Mouse (Mus musculus) limb, embryonic 13.5 days (tissue): ENCODE measurements at regions not wholly inside any gene's neighbourhood (a gene's known extent, or its start where the extent isn't known, plus 50 kb on each side); places are given as distances from the start of the nearest gene placed in this dataset.

ENCODE experiments used
- ATAC-seq: fragments of 200-750 bp; cut with Nextera tagmentation; 2 replicates; pipeline ENCODE4 v1.8.0; 2017; ENCODE audit warnings: low read depth, moderate number of reproducible peaks, moderate TSS enrichment; ENCODE audit not compliant: low FRiP score
- H3K27ac ChIP-seq: fragments of 300-500 bp; sonication (generic); 2 replicates; pipeline ENCODE4 v1.5.1; 2015; ENCODE audit warnings: inconsistent platforms, mild to moderate bottlenecking, moderate library complexity
- H3K27me3 ChIP-seq: fragments of 300-500 bp; sonication (generic); 2 replicates; pipeline ENCODE4 v1.6.1; 2015; ENCODE audit warnings: mild to moderate bottlenecking, inconsistent platforms
- H3K36me3 ChIP-seq: fragments of 300-500 bp; sonication (generic); 2 replicates; pipeline ENCODE4 v1.6.1; 2015; ENCODE audit warnings: inconsistent platforms, mild to moderate bottlenecking, moderate library complexity
- H3K4me1 ChIP-seq: fragments of 300-500 bp; sonication (generic); 2 replicates; pipeline ENCODE4 v1.6.1; 2015; ENCODE audit warnings: inconsistent platforms
- H3K4me2 ChIP-seq: fragments of 300-500 bp; sonication (generic); replicated peaks from 2 replicates; pipeline ENCODE4 v1.6.1; 2015; ENCODE audit warnings: inconsistent platforms, mild to moderate bottlenecking, moderate library complexity
- H3K4me3 ChIP-seq: fragments of 300-500 bp; sonication (generic); 2 replicates; pipeline ENCODE4 v1.5.1; 2015; ENCODE audit warnings: moderate library complexity, mild to moderate bottlenecking, inconsistent platforms
- H3K9ac ChIP-seq: fragments of 300-500 bp; sonication (generic); 2 replicates; pipeline ENCODE4 v1.6.1; 2015; ENCODE audit warnings: mild to moderate bottlenecking, inconsistent platforms
- H3K9me3 ChIP-seq: fragments of 300-500 bp; sonication (generic); 2 replicates; pipeline ENCODE4 v1.6.1; 2016; ENCODE audit warnings: inconsistent platforms
- WGBS: fragments of 180-500 bp; shearing (Covaris S2); methylation state at CpG from one replicate; pipeline ENCODE4 v1.1.7; 2015; 5-methylcytosine and 5-hydroxymethylcytosine counted together

GRCm38 (mm10) chr3:148343633-148344361 is 646.6 kb downstream of the Adgrl2 start:
- Histone ChIP-seq H3K4me3 (no peak overlapping the region), H3K36me3 (no peaks in the 10 kb centered on the region), H3K9me3 (no peaks in the 10 kb centered on the region), H3K27me3 (no peaks in the 10 kb centered on the region), H3K27ac (no peak overlapping the region), H3K9ac (no peak overlapping the region), H3K4me1 (peaks cover 15% of the 10 kb centered on the region), H3K4me2 (peak overlapping the region; percentile 23)
- ATAC-seq: peak; percentile 72
- WGBS: 22% methylated on average over 10 of the region's 10 CpGs

DNA sequence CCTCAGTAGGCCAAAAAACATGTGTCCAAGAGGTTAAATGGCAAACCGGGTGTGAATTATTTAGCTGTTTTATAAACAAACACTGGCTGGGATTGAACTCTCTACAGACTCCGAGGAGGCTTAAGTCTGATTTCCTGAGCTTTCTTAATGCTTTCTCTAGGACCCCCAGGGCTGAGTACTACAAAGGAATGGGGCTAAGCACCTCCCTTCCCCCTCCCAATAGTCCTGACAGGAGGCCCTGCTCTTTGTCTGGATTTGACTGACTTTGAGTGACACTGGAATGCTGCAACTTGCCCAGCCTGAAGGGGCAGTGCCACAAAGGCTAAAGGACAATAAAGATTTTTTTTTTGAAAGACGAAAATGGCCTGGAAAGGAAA is 647.1 kb downstream of the Adgrl2 start:
- H3K9ac ChIP-seq: no peak overlapping the region
- H3K4me2 ChIP-seq: no peak overlapping the region; the same call in 1 of the 2 replicates
- ATAC-seq: peak; percentile 44; the same call in 1 of the 2 replicates
- WGBS: 4% methylated on average over 3 of the region's 3 CpGs
- H3K36me3 ChIP-seq: no peaks in the 10 kb centered on the region
- H3K4me1 ChIP-seq: peaks cover 15% of the 10 kb centered on the region
- no peaks in the 10 kb centered on the region for H3K9me3 ChIP-seq
- no peak overlapping the region for H3K27ac ChIP-seq
- no peak overlapping the region for H3K4me3 ChIP-seq
- no peaks in the 10 kb centered on the region for H3K27me3 ChIP-seq

DNA sequence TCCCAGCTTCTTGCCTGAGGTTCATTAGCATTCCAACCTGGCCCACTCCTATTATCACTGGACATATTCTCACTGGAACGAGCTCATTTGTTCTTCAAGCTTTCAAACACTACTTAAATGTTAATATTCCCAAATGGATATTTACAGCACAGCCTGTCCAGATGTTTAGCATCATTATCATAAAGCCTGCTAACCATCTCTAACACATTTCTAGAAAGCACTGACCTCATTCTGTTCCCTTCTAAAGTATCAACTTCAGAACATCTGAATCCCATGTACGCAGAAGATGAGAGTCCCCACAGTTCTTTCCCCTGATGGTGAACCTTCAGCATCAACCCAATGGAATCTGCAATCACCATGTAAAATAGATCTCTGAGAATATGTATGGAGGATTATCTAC is 651.1 kb downstream of the Adgrl2 start:
- Histone ChIP-seq H3K36me3 (no peaks in the 10 kb centered on the region), H3K27ac (no peak overlapping the region), H3K27me3 (peaks cover 3% of the 10 kb centered on the region; the same call in 1 of the 2 replicates), H3K9ac (no peak overlapping the region), H3K4me1 (peaks cover 33% of the 10 kb centered on the region), H3K9me3 (no peaks in the 10 kb centered on the region), H3K4me2 (no peak overlapping the region), H3K4me3 (no peak overlapping the region)
- no peak for ATAC-seq
- 65% methylated on average over 2 of the region's 2 CpGs for WGBS

GRCm38 (mm10) chr3:148336640-148337039 is 653.7 kb downstream of the Adgrl2 start:
- peak; percentile 28; the same call in 1 of the 2 replicates for ATAC-seq

DNA sequence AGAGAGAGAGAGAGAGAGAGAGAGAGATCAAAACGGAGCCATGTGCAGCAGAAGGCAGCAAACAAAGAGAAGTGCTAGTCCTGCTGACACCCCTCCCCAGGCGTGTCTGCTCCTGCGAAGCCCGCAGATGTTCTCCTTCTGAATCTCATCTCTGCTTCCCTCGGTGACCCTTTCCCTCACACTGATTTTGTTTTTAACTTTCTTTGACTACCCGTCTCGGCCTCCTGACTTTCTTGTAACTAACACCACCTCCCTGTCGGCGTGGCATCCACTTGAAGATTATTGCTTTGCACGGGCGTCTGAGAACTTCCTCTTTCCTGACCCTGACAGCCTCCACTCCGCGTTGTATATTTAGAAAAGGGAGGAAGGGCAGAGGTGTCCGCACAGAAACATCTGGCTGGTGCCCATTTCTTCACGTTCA is 654.3 kb downstream of the Adgrl2 start:
- H3K4me2 ChIP-seq: peak overlapping the region; percentile 52
- no peaks in the 10 kb centered on the region for H3K36me3 ChIP-seq
- no peak overlapping the region for H3K9ac ChIP-seq
- WGBS: 9% methylated on average over 15 of the region's 15 CpGs
- no peak overlapping the region; the same call in 1 of the 2 replicates for H3K4me3 ChIP-seq
- peaks cover 18% of the 10 kb centered on the region for H3K4me1 ChIP-seq
- no peak overlapping the region; the same call in 1 of the 2 replicates for H3K27ac ChIP-seq
- ATAC-seq: no peak
- peaks cover 3% of the 10 kb centered on the region; the same call in 1 of the 2 replicates for H3K27me3 ChIP-seq
- no peaks in the 10 kb centered on the region for H3K9me3 ChIP-seq

More at GRCm38 (mm10) chr3:148336640-148337039, 653.7 kb downstream of the Adgrl2 start:
- peaks cover 18% of the 10 kb centered on the region for H3K4me1 ChIP-seq
- H3K27me3 ChIP-seq: peaks cover 3% of the 10 kb centered on the region; the same call in 1 of the 2 replicates
- no peaks in the 10 kb centered on the region for H3K36me3 ChIP-seq
- H3K9ac ChIP-seq: no peak overlapping the region
- 5% methylated on average over 6 of the region's 6 CpGs for WGBS
- no peak overlapping the region for H3K27ac ChIP-seq
- H3K4me3 ChIP-seq: no peak overlapping the region
- no peaks in the 10 kb centered on the region for H3K9me3 ChIP-seq
- peak overlapping the region; percentile 52 for H3K4me2 ChIP-seq

DNA sequence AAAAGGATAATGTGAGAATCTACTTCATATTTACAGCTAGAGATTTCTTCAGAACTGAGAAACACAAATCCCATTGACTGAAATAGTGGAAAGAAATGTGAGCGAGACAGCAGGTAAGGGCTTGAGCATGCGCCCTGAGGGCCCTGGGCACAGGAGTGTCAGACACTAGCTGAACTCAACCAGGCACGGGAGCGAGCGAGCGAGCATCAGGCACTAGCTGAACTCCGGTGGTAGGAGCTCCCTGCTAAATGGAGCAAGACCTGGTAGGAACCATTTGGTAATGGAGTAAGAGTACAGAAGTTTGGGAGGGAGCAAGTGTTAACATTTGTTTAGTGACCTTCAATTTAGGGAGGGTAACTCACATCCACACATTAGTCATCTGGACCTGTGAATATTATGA is 654.7 kb downstream of the Adgrl2 start:
- 53% methylated on average over 7 of the region's 7 CpGs for whole genome bisulfite sequencing
- H3K36me3 ChIP-seq: no peaks in the 10 kb centered on the region
- H3K9ac ChIP-seq: no peak overlapping the region
- no peaks in the 10 kb centered on the region for H3K9me3 ChIP-seq
- peaks cover 18% of the 10 kb centered on the region for H3K4me1 ChIP-seq
- ATAC-seq: no peak
- no peak overlapping the region for H3K27ac ChIP-seq
- H3K4me2 ChIP-seq: peak overlapping the region; percentile 52
- no peak overlapping the region for H3K4me3 ChIP-seq
- H3K27me3 ChIP-seq: peaks cover 3% of the 10 kb centered on the region; the same call in 1 of the 2 replicates

GRCm38 (mm10) chr3:148324911-148325621 is 665.3 kb downstream of the Adgrl2 start:
- 88% methylated on average over 2 of the region's 2 CpGs for WGBS
- ATAC-seq: no peak
- no peak overlapping the region for H3K4me3 ChIP-seq
- no peaks in the 10 kb centered on the region for H3K27me3 ChIP-seq
- no peaks in the 10 kb centered on the region for H3K9me3 ChIP-seq
- no peak overlapping the region for H3K27ac ChIP-seq
- no peaks in the 10 kb centered on the region for H3K4me1 ChIP-seq
- no peak overlapping the region for H3K9ac ChIP-seq
- H3K36me3 ChIP-seq: no peaks in the 10 kb centered on the region
- no peak overlapping the region for H3K4me2 ChIP-seq

GRCm38 (mm10) chr3:148321894-148322293 is 668.5 kb downstream of the Adgrl2 start:
- no peaks in the 10 kb centered on the region for H3K27me3 ChIP-seq
- no peak overlapping the region for H3K4me2 ChIP-seq
- no peak overlapping the region for H3K27ac ChIP-seq
- H3K9ac ChIP-seq: no peak overlapping the region
- no peak overlapping the region for H3K4me3 ChIP-seq
- H3K4me1 ChIP-seq: no peaks in the 10 kb centered on the region
- WGBS: 88% methylated on average over 3 of the region's 3 CpGs
- no peaks in the 10 kb centered on the region for H3K9me3 ChIP-seq
- no peak for ATAC-seq
- H3K36me3 ChIP-seq: no peaks in the 10 kb centered on the region

GRCm38 (mm10) chr3:148316198-148316597 is 674.2 kb downstream of the Adgrl2 start:
- H3K4me1 ChIP-seq: no peaks in the 10 kb centered on the region
- H3K27ac ChIP-seq: no peak overlapping the region
- no peak for ATAC-seq
- no peak overlapping the region for H3K9ac ChIP-seq
- no peaks in the 10 kb centered on the region for H3K27me3 ChIP-seq
- no peak overlapping the region for H3K4me2 ChIP-seq
- no peak overlapping the region for H3K4me3 ChIP-seq
- 93% methylated on average over 3 of the region's 3 CpGs for WGBS
- H3K9me3 ChIP-seq: no peaks in the 10 kb centered on the region
- no peaks in the 10 kb centered on the region for H3K36me3 ChIP-seq

DNA sequence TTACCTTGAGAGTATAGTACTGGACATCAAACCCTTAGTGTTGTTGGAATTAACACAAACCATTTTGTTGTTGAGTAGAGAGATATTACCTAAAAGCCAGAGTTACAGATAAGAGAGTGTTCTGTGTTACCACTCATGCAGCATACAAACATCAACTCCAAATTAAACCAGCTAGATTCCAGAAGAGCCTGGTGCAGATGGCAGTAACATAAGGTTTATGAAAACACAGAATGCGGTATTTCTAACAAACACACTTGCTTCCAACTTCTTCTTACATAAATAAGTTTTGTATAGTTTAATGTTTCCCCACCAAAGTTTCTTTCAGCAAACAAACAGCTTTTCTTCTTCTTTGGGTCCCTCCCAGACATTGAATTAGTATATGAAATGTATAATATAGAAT is 675.1 kb downstream of the Adgrl2 start:
- no peak overlapping the region for H3K4me2 ChIP-seq
- no peak for ATAC-seq

DNA sequence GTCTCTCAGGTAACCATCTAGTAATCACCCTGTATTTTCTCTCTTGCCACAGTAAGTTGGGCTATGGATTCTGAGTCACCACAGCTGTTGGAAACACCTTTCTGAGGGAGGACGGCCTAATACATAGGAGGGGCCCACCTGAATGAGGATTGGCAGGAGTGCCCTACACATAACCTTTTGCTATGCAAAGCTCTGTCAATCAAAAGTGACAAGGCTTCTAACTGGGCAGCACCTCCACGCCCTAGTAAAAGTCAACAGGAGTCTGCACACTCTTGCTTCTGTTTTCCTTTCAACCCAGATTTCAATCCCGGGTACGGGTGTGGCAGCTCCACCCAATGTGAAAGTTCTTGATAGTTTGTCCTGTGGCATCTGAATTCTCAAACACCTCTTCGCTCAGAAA is 694.8 kb downstream of the Adgrl2 start:
- 86% methylated on average over 5 of the region's 5 CpGs for WGBS
- no peaks in the 10 kb centered on the region for H3K9me3 ChIP-seq
- H3K27ac ChIP-seq: no peak overlapping the region
- no peak overlapping the region for H3K4me2 ChIP-seq
- no peaks in the 10 kb centered on the region for H3K27me3 ChIP-seq
- no peaks in the 10 kb centered on the region for H3K4me1 ChIP-seq
- ATAC-seq: no peak
- no peak overlapping the region for H3K9ac ChIP-seq
- H3K36me3 ChIP-seq: no peaks in the 10 kb centered on the region
- H3K4me3 ChIP-seq: no peak overlapping the region

More for the DNA sequence above, 675.1 kb downstream of the Adgrl2 start:
- no peaks in the 10 kb centered on the region for H3K4me1 ChIP-seq
- no peaks in the 10 kb centered on the region for H3K36me3 ChIP-seq
- WGBS: 97% methylated on average over 1 of the region's 1 CpGs
- H3K9me3 ChIP-seq: no peaks in the 10 kb centered on the region
- no peak overlapping the region for H3K4me3 ChIP-seq
- no peaks in the 10 kb centered on the region for H3K27me3 ChIP-seq
- H3K9ac ChIP-seq: no peak overlapping the region
- no peak overlapping the region for H3K27ac ChIP-seq

- Histone ChIP-seq H3K9me3 (no peaks in the 10 kb centered on the region), H3K4me1 (no peaks in the 10 kb centered on the region), H3K27ac (no peak overlapping the region), H3K4me2 (no peak overlapping the region), H3K36me3 (no peaks in the 10 kb centered on the region), H3K9ac (no peak overlapping the region), H3K27me3 (no peaks in the 10 kb centered on the region), H3K4me3 (no peak overlapping the region)
- 65% methylated on average over 3 of the region's 3 CpGs for WGBS
- no peak for ATAC-seq
Observed at GRCm38 (mm10) chr3:148278978-148279377, 711.4 kb downstream of the Adgrl2 start.
